Mouse (Mus musculus) stomach, postnatal 0 days (tissue): ENCODE data around the gene Eif4e.

Source experiments
- CTCF ChIP-seq: IDR thresholded peaks from 2 replicates; pipeline ENCODE4 v1.5.1; 2016; ENCODE audit warnings: antibody characterized with exemption, low read depth, mild to moderate bottlenecking, moderate library complexity
- EP300 ChIP-seq: optimal IDR thresholded peaks from 2 replicates; pipeline ENCODE3; 2016; ENCODE audit warnings: antibody characterized with exemption

- TF ChIP-seq CTCF (no peak), EP300 (no peak)
These were observed 27.2 kb upstream of the Eif4e start for GRCm38 (mm10) chr3:138498731-138499130.
